Mouse (Mus musculus) CH12.LX (cell line): ENCODE results near the gene Scgb2b2. TPM values are rescaled to one million over a fixed set of nuclear protein-coding genes. Genes with fewer than 3 reads are reported as not detected.

Experiments used
- DNase-seq: peaks from one replicate; pipeline ENCODE4 v3.0.0-alpha.2; 2013; ENCODE audit errors: extremely low read depth
- H3K27ac ChIP-seq: 2 replicates; pipeline ENCODE4 v1.5.1; 2012; ENCODE audit warnings: low read depth, mild to moderate bottlenecking, control low read depth, moderate library complexity; ENCODE audit not compliant: insufficient read depth
- H3K27me3 ChIP-seq: replicated peaks from 2 replicates; pipeline ENCODE3; 2012; ENCODE audit warnings: inconsistent platforms
- H3K36me3 ChIP-seq, 2 experiments: replicated peaks in 1 of 2; 2 replicates each; pipeline versions ENCODE3 to v1.6.1; 2012; ENCODE audit warnings: inconsistent platforms in 1 of 2, low read length in 1 of 2, mild to moderate bottlenecking in 1 of 2, mixed read lengths in 1 of 2, moderate library complexity in 1 of 2; ENCODE audit not compliant: control insufficient read depth in 1 of 2, insufficient read depth in 1 of 2
- H3K4me1 ChIP-seq, 2 experiments: 2 replicates each; pipeline ENCODE4 v1.6.1; 2012; ENCODE audit warnings: inconsistent platforms in 1 of 2, moderate library complexity in 1 of 2; ENCODE audit not compliant: insufficient read depth in 2 of 2, control insufficient read depth in 1 of 2
- H3K4me2 ChIP-seq: 2 replicates; pipeline ENCODE4 v1.6.1; 2012; ENCODE audit warnings: low read depth, mild to moderate bottlenecking, control low read depth; ENCODE audit not compliant: poor library complexity, insufficient read depth, severe bottlenecking
- H3K4me3 ChIP-seq, 3 experiments: fragments of 150-350 bp in 1 of 3; sonication (generic) in 1 of 3; replicated peaks in 1 of 3; 2 replicates each; pipeline versions ENCODE3 to v1.5.1; 2011 to 2012; ENCODE audit warnings: low read depth in 2 of 3, low read length in 2 of 3, mild to moderate bottlenecking in 2 of 3, moderate library complexity in 2 of 3, control low read depth in 1 of 3, improper control_type of control experiment in 1 of 3, inconsistent platforms in 1 of 3, mixed read lengths in 1 of 3; ENCODE audit not compliant: poor library complexity in 1 of 3
- H3K79me2 ChIP-seq: replicated peaks from 2 replicates; pipeline ENCODE4 v1.6.1; 2012; ENCODE audit warnings: mild to moderate bottlenecking, moderate library complexity; ENCODE audit not compliant: control insufficient read depth, poor library complexity, insufficient read depth, severe bottlenecking; ENCODE audit errors: extremely low read depth
- H3K9ac ChIP-seq: 2 replicates; pipeline ENCODE4 v1.6.1; 2012; ENCODE audit warnings: low read depth, mild to moderate bottlenecking, control low read depth, moderate library complexity; ENCODE audit not compliant: insufficient read depth
- H3K9me3 ChIP-seq: replicated peaks from 2 replicates; pipeline ENCODE3; 2012; ENCODE audit warnings: low read length, inconsistent platforms, mixed read lengths
- CHD1 ChIP-seq: IDR thresholded peaks from 2 replicates; pipeline ENCODE4 v1.6.1; 2012; ENCODE audit warnings: low read depth, low read length, improper control_type of control experiment, inconsistent platforms
- CTCF ChIP-seq, 2 experiments: IDR thresholded peaks in 1 of 2; conservative IDR thresholded peaks in 1 of 2; 2 replicates each; pipeline ENCODE4 v1.5.1; 2011 to 2012; ENCODE audit warnings: low read depth in 2 of 2, low read length in 2 of 2, improper control_type of control experiment in 1 of 2, inconsistent platforms in 1 of 2, mild to moderate bottlenecking in 1 of 2, moderate library complexity in 1 of 2
- ETS1 ChIP-seq: conservative IDR thresholded peaks from 2 replicates; pipeline ENCODE4 v1.6.1; 2012; ENCODE audit warnings: low read depth, mild to moderate bottlenecking, inconsistent platforms, low read length, improper control_type of control experiment, moderate library complexity
- GABPA ChIP-seq: IDR thresholded peaks from 2 replicates; pipeline ENCODE4 v1.6.1; 2012; ENCODE audit warnings: low read depth, low read length, improper control_type of control experiment, inconsistent platforms; ENCODE audit not compliant: insufficient replicate concordance
- HCFC1 ChIP-seq: IDR thresholded peaks from 2 replicates; pipeline ENCODE4 v1.6.1; 2012; ENCODE audit warnings: low read depth, mild to moderate bottlenecking, inconsistent platforms, low read length, improper control_type of control experiment
- IRF4 ChIP-seq: IDR thresholded peaks from 2 replicates; pipeline ENCODE4 v1.6.1; 2014; ENCODE audit warnings: low read depth, mild to moderate bottlenecking, inconsistent platforms, low read length, improper control_type of control experiment
- JUN ChIP-seq: IDR thresholded peaks from 2 replicates; pipeline ENCODE4 v1.6.1; 2011; ENCODE audit warnings: low read depth, mild to moderate bottlenecking, low read length, improper control_type of control experiment, moderate library complexity; ENCODE audit not compliant: insufficient read depth
- JUND ChIP-seq: conservative IDR thresholded peaks from 2 replicates; pipeline ENCODE4 v1.6.1; 2011; ENCODE audit warnings: low read depth, low read length, improper control_type of control experiment
- MAFK ChIP-seq: IDR thresholded peaks from 2 replicates; pipeline ENCODE4 v1.6.1; 2011; ENCODE audit warnings: low read length, improper control_type of control experiment; ENCODE audit not compliant: insufficient replicate concordance
- MAZ ChIP-seq: IDR thresholded peaks from 2 replicates; pipeline ENCODE4 v1.6.1; 2012; ENCODE audit warnings: low read depth, mild to moderate bottlenecking, inconsistent platforms, low read length, improper control_type of control experiment, moderate library complexity
- PAX5 ChIP-seq: IDR thresholded peaks from 2 replicates; pipeline ENCODE4 v1.6.1; 2012; ENCODE audit warnings: low read length, inconsistent platforms, mixed read lengths
- POLR2AphosphoS2 ChIP-seq: IDR thresholded peaks from 2 replicates; pipeline ENCODE4 v1.6.1; 2011; ENCODE audit warnings: low read depth, low read length, improper control_type of control experiment
- RAD21 ChIP-seq: IDR thresholded peaks from 2 replicates; pipeline ENCODE4 v1.6.1; 2011; ENCODE audit warnings: low read depth, mild to moderate bottlenecking, low read length, improper control_type of control experiment, moderate library complexity
- RCOR1 ChIP-seq: conservative IDR thresholded peaks from 2 replicates; pipeline ENCODE4 v1.6.1; 2012; ENCODE audit warnings: low read depth, mild to moderate bottlenecking, inconsistent platforms, low read length, improper control_type of control experiment
- SIN3A ChIP-seq: IDR thresholded peaks from 2 replicates; pipeline ENCODE4 v1.6.1; 2012; ENCODE audit warnings: low read length, improper control_type of control experiment, inconsistent platforms
- ZC3H11A ChIP-seq: IDR thresholded peaks from 2 replicates; pipeline ENCODE4 v1.6.1; 2012; ENCODE audit warnings: low read depth, mild to moderate bottlenecking, inconsistent platforms, low read length, improper control_type of control experiment
- ZKSCAN1 ChIP-seq: IDR thresholded peaks from 2 replicates; pipeline ENCODE4 v1.6.1; 2012; ENCODE audit warnings: low read depth, inconsistent platforms, low read length, improper control_type of control experiment, borderline replicate concordance
- dilution Hi-C: fragments of 300-500 bp; cut with MboI; formaldehyde crosslinking; loops from 2 replicates; pipeline ENCODE4 v1.14.3; 2020; ENCODE audit warnings: low sequenced_read_pairs; ENCODE audit not compliant: extremely low pct_unique_long_range_greater_than_20kb, extremely low pct_ligation_motif_present
- in situ Hi-C: fragments of 300-500 bp; cut with MboI; formaldehyde crosslinking; loops from 3 replicates; pipeline ENCODE4 v1.14.3; 2019; ENCODE audit warnings: low sequenced_read_pairs, low pct_ligation_motif_present, low pct_unique_long_range_greater_than_20kb, mixed read lengths
- polyA plus RNA-seq: library from polyadenylated mRNA; unstranded; fragments of >175 nt; gene quantifications from 2 replicates; pipeline ENCODE4 v1.2.1, GENCODE M21; 2012; ENCODE audit warnings: low read depth; ENCODE audit not compliant: insufficient read length
- total RNA-seq, 2 experiments: library from RNA; depleted of rRNA; stranded (reverse); fragments of 300-350 nt in 1 of 2; fragments of >200 nt in 1 of 2; gene quantifications; 2 replicates each; pipeline ENCODE4 v1.2.3; 2012 to 2014

Scgb2b2 gene
- total RNA-seq (2012; rRNA removed) (not detected in 2 replicates), total RNA-seq (2014; rRNA removed) (not detected in 2 replicates), polyA plus RNA-seq (not detected in 2 replicates)

- Histone ChIP-seq H3K4me2 (no peak within 1 kb of the TSS), H3K4me3 (no peak within 1 kb of the TSS), H3K9ac (no peak within 1 kb of the TSS), H3K27ac (no peak within 1 kb of the TSS), H3K27me3 (peaks cover 52% of the 10 kb centered on the region), H3K9me3 (no peaks in the 10 kb centered on the region), H3K36me3 (no peaks in the 10 kb centered on the region), H3K79me2 (no peaks in the 10 kb centered on the region), H3K4me1 (no peaks in the 10 kb centered on the region)
- TF ChIP-seq GABPA (no peak), RAD21 (no peak), ZC3H11A (no peak), MAFK (no peak), HCFC1 (no peak), CHD1 (no peak), PAX5 (no peak), SIN3A (no peak), RCOR1 (no peak)
- in situ Hi-C loops (no loop called here), dilution Hi-C loops (no loop called here)
- no peak for DNase-seq
These were observed at the start of gene Scgb2b2 for GRCm38 (mm10) chr7:31290208-31290607. TSS of gene Scgb2b2 (plus strand) at chr7:31290508.

GRCm38 (mm10) chr7:31291721-31292120 is 1.4 kb downstream of the Scgb2b2 start, which contains the start of gene Scgb1b2:
TSS of gene Scgb1b2 (minus strand) at chr7:31291821.
- dilution Hi-C loops (no loop called here), in situ Hi-C loops (no loop called here)
- H3K9ac ChIP-seq = no peak within 1 kb of the TSS
- H3K4me3 ChIP-seq = no peak within 1 kb of the TSS
- H3K36me3 ChIP-seq = no peaks in the 10 kb centered on the region
- no peaks in the 10 kb centered on the region for H3K4me1 ChIP-seq
- H3K27ac ChIP-seq = no peak within 1 kb of the TSS
- no peaks in the 10 kb centered on the region for H3K79me2 ChIP-seq
- H3K4me2 ChIP-seq = no peak within 1 kb of the TSS
- DNase-seq = no peak
- H3K9me3 ChIP-seq = no peaks in the 10 kb centered on the region
- H3K27me3 ChIP-seq = peaks cover 40% of the 10 kb centered on the region
- TF ChIP-seq IRF4 (no peak), JUND (no peak), ETS1 (no peak), RAD21 (no peak), CHD1 (no peak), CTCF (conservative IDR thresholded peaks at IDR 0.05 in 1 of 2, IDR thresholded peaks at IDR 0.05 in 1 of 2; ENCODE audit: low read depth in 2 of 2, low read length in 2 of 2) (no peak), JUN (no peak), POLR2AphosphoS2 (no peak), HCFC1 (no peak), ZKSCAN1 (no peak), PAX5 (no peak), MAZ (no peak)
- TF ChIP-seq, all 38 proteins: peak for 0

Other genes starting within 250 kb of the Scgb2b2 start
- 71.6 and 73.2 TPM in 2 replicates for gene Fxyd5, start 248.0 kb upstream of the Scgb2b2 start, total RNA-seq (2012; rRNA removed)
- gene Fxyd5, start 248.0 kb upstream of the Scgb2b2 start, total RNA-seq (2014; rRNA removed) = 38.3 and 43.8 TPM in 2 replicates
- gene Fxyd5, start 248.0 kb upstream of the Scgb2b2 start, polyA plus RNA-seq = 96.8 and 124 TPM in 2 replicates
- gene Fxyd7, start 239.0 kb upstream of the Scgb2b2 start, total RNA-seq (2012; rRNA removed) = not detected in 2 replicates
- gene Fxyd7, start 239.0 kb upstream of the Scgb2b2 start, total RNA-seq (2014; rRNA removed) = not detected in 2 replicates
- gene Fxyd7, start 239.0 kb upstream of the Scgb2b2 start, polyA plus RNA-seq = not detected in 2 replicates
- gene Fxyd1, start 233.3 kb upstream of the Scgb2b2 start, total RNA-seq (2012; rRNA removed) = not detected in 2 replicates
- gene Fxyd1, start 233.3 kb upstream of the Scgb2b2 start, total RNA-seq (2014; rRNA removed) = not detected in 2 replicates
- gene Fxyd1, start 233.3 kb upstream of the Scgb2b2 start, polyA plus RNA-seq = not detected in 2 replicates
- not detected in 2 replicates for gene Lgi4, start 231.2 kb upstream of the Scgb2b2 start, total RNA-seq (2012; rRNA removed)
- not detected in 2 replicates for gene Lgi4, start 231.2 kb upstream of the Scgb2b2 start, total RNA-seq (2014; rRNA removed)
- not detected in 2 replicates for gene Lgi4, start 231.2 kb upstream of the Scgb2b2 start, polyA plus RNA-seq
- not detected in 2 replicates for gene Fxyd3, start 213.8 kb upstream of the Scgb2b2 start, total RNA-seq (2012; rRNA removed)
- gene Fxyd3, start 213.8 kb upstream of the Scgb2b2 start, total RNA-seq (2014; rRNA removed) = not detected in 2 replicates
- 0.08 TPM in 1 of 2 replicates, not detected in the other for gene Fxyd3, start 213.8 kb upstream of the Scgb2b2 start, polyA plus RNA-seq
- 1.7 and 3.0 TPM in 2 replicates for gene Hpn, start 175.2 kb upstream of the Scgb2b2 start, total RNA-seq (2012; rRNA removed)
- gene Hpn, start 175.2 kb upstream of the Scgb2b2 start, total RNA-seq (2014; rRNA removed) = 8.7 and 11.2 TPM in 2 replicates
- 16.7 and 18.7 TPM in 2 replicates for gene Hpn, start 175.2 kb upstream of the Scgb2b2 start, polyA plus RNA-seq
- gene Scn1b, start 163.5 kb upstream of the Scgb2b2 start, total RNA-seq (2012; rRNA removed) = 0.17 and 0.30 TPM in 2 replicates
- not detected in 2 replicates for gene Scn1b, start 163.5 kb upstream of the Scgb2b2 start, total RNA-seq (2014; rRNA removed)
- gene Scn1b, start 163.5 kb upstream of the Scgb2b2 start, polyA plus RNA-seq = not detected in 2 replicates
- 66.6 and 86.0 TPM in 2 replicates for gene Gramd1a, start 134.6 kb upstream of the Scgb2b2 start, total RNA-seq (2012; rRNA removed)
- gene Gramd1a, start 134.6 kb upstream of the Scgb2b2 start, total RNA-seq (2014; rRNA removed) = 45.7 and 49.5 TPM in 2 replicates
- gene Gramd1a, start 134.6 kb upstream of the Scgb2b2 start, polyA plus RNA-seq = 70.0 and 90.7 TPM in 2 replicates
- gene Scgb1b2, start 1.3 kb downstream of the Scgb2b2 start, total RNA-seq (2012; rRNA removed) = not detected in 2 replicates
- not detected in 2 replicates for gene Scgb1b2, start 1.3 kb downstream of the Scgb2b2 start, total RNA-seq (2014; rRNA removed)
- gene Scgb1b2, start 1.3 kb downstream of the Scgb2b2 start, polyA plus RNA-seq = not detected in 2 replicates
- gene Scgb2b3, start 71.6 kb downstream of the Scgb2b2 start, total RNA-seq (2012; rRNA removed) = not detected in 2 replicates
- not detected in 2 replicates for gene Scgb2b3, start 71.6 kb downstream of the Scgb2b2 start, total RNA-seq (2014; rRNA removed)
- gene Scgb2b3, start 71.6 kb downstream of the Scgb2b2 start, polyA plus RNA-seq = not detected in 2 replicates
- not detected in 2 replicates for gene Scgb1b3, start 85.1 kb downstream of the Scgb2b2 start, total RNA-seq (2012; rRNA removed)
- gene Scgb1b3, start 85.1 kb downstream of the Scgb2b2 start, total RNA-seq (2014; rRNA removed) = not detected in 2 replicates
- gene Scgb1b3, start 85.1 kb downstream of the Scgb2b2 start, polyA plus RNA-seq = not detected in 2 replicates